Mouse (Mus musculus): ENCODE results near the gene Cst3.

GRCm38 (mm10) chr2:148893107-148893506 lies 17.6 kb upstream of the Cst3 start:
- TF ChIP-seq CTCF (IDR thresholded peaks at IDR 0.05; ENCODE audit: insufficient read depth, low read depth, low read length) (no peak), POLR2A (IDR thresholded peaks at IDR 0.05; ENCODE audit: insufficient read depth, low read depth, low read length) (no peak)

Measured in olfactory bulb, adult 2 months (tissue).